Mouse (Mus musculus): ENCODE data around the gene Metrn.

DNA sequence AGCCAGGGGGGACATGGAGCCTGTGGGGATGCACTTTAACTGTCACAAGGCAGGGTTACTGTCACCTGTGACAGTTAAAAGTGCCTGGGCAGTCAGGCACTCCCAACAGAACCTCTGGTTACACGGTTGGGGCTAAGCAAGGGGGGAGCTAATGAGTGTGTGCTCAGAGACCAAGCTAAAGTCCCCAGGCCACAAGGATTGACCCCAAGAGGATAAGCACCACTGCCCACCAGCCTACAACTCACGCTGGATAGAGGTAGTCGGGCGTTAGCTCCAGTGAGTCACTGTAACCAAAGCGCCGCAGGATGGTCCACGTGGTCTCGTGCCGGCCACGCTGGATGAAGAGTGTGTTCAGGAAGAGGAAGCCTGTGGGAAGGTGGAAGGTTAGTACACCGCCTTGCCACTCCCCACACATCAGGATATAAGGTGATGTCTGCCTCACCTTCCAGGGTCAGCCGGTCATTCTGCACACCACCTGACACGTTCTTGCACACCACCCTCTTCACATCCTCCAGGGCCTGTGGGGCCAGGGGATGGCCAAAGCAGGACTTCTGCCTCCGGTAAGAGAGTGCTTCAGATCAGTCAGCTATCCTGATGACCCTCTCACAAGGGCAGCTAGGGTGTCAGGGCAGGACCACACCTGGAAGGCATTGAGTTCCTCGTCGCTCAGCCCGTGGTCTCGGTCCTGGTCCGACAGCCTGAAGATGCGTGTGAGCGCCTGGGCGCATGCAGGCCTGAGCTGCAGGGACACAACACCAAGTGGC lies 44.4 kb upstream of the Metrn start, which contains the start of gene Gm20683:
- no peak for TF ChIP-seq TBP (conservative IDR thresholded peaks at IDR 0.05; ENCODE audit: low read depth, low read length)
- TF ChIP-seq POLR2A (IDR thresholded peaks at IDR 0.05; ENCODE audit: low read depth, low read length), result no peak
- TF ChIP-seq CTCF (conservative IDR thresholded peaks at IDR 0.05 in 1 of 2, IDR thresholded peaks at IDR 0.05 in 1 of 2; ENCODE audit: low read depth in 2 of 2, low read length in 2 of 2), result no peak
- no peak for TF ChIP-seq MAX (IDR thresholded peaks at IDR 0.05; ENCODE audit: low read length)
